Mouse (Mus musculus) heart, embryonic 15.5 days (tissue): ENCODE results near the gene Aldh3b3. TPM values are rescaled to one million over a fixed set of nuclear protein-coding genes. Genes with fewer than 3 reads are reported as not detected.
"Not testable (repeated sequence)": the region's sequence is repeated elsewhere in the genome, so short reads cannot be mapped to it uniquely, and the experiment has no call there.

Source experiments
- ATAC-seq: fragments of 200-750 bp; cut with Nextera tagmentation; replicated peaks from 2 replicates; pipeline ENCODE4 v1.8.0; 2017; ENCODE audit warnings: low read depth, moderate TSS enrichment; ENCODE audit not compliant: insufficient number of reproducible peaks, insufficient read depth, low FRiP score
- H3K27ac ChIP-seq: fragments of 300-500 bp; sonication (generic); 2 replicates; pipeline ENCODE4 v1.5.1; 2015; ENCODE audit warnings: mild to moderate bottlenecking, inconsistent platforms
- H3K27me3 ChIP-seq: fragments of 300-500 bp; sonication (generic); 2 replicates; pipeline ENCODE4 v1.6.1; 2015; ENCODE audit warnings: inconsistent platforms
- H3K36me3 ChIP-seq: fragments of 300-500 bp; sonication (generic); 2 replicates; pipeline ENCODE4 v1.6.1; 2015; ENCODE audit warnings: mild to moderate bottlenecking, inconsistent platforms
- H3K4me1 ChIP-seq: fragments of 300-500 bp; sonication (generic); replicated peaks from 2 replicates; pipeline ENCODE4 v1.6.1; 2015; ENCODE audit warnings: inconsistent platforms
- H3K4me2 ChIP-seq: fragments of 300-500 bp; sonication (generic); 2 replicates; pipeline ENCODE4 v1.6.1; 2015; ENCODE audit warnings: inconsistent platforms, mild to moderate bottlenecking, moderate library complexity
- H3K4me3 ChIP-seq: fragments of 300-500 bp; sonication (generic); 2 replicates; pipeline ENCODE4 v1.5.1; 2015; ENCODE audit warnings: mild to moderate bottlenecking, inconsistent platforms
- H3K9ac ChIP-seq: fragments of 300-500 bp; sonication (generic); 2 replicates; pipeline ENCODE4 v1.6.1; 2015; ENCODE audit warnings: mild to moderate bottlenecking, inconsistent platforms
- H3K9me3 ChIP-seq: fragments of 300-500 bp; sonication (generic); replicated peaks from 2 replicates; pipeline ENCODE4 v1.6.1; 2016; ENCODE audit warnings: inconsistent platforms
- WGBS: fragments of 180-500 bp; shearing (Covaris S2); methylation state at CpG from one replicate; pipeline ENCODE4 v1.1.7; 2015; ENCODE audit warnings: mixed read lengths; 5-methylcytosine and 5-hydroxymethylcytosine counted together
- polyA plus RNA-seq: library from polyadenylated mRNA; unstranded; fragments of >200 nt; fragmentation: Nextera tagmentation; extraction: Ambion mirVana; gene quantifications from 2 replicates; pipeline ENCODE4 v1.2.1, GENCODE M21; 2015

Aldh3b3 gene
- polyA plus RNA-seq, 1 experiment from 2014 or later, result not detected

DNA sequence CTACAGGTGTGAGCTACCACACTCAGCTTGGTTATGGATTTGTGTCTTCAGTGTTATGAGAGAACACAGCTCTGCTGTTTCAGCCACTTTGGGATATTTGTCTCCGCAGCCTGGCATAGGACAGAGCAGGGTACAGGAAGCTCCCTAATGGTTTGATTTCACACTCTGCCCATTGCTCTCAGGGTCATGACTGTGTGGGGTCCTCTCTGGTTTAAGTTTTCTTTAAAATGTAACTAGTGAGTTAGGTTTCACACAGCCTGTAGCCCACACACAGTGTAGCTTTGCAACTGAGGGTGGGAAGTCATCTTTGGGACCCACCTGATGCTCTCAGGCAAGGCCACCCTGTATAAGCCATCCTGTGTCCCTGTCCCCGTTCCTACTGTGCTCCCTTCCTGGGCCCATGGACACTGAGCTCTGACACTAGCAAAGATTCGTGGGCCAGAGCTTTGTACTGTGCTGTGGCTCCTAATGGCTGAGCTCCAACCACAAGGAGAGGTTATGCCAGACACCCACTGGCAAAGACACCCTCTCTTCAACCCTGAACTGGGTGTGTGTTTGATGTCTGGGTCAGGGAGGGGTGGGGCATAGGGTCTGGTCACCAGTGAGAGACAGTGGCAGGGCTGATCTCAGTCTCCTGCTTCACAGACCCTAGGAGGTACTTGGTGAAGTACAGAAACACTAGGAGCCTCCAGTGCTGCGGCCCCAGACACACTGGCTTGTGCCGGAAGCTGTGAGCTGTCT, 979 bp upstream of the Aldh3b3 start:
- not testable (repeated sequence) for H3K9ac ChIP-seq, H3K4me3 ChIP-seq, H3K9me3 ChIP-seq, H3K36me3 ChIP-seq, H3K4me2 ChIP-seq, H3K27ac ChIP-seq, ATAC-seq, H3K27me3 ChIP-seq, H3K4me1 ChIP-seq
- WGBS, result 81% methylated on average over 5 of the region's 5 CpGs

DNA sequence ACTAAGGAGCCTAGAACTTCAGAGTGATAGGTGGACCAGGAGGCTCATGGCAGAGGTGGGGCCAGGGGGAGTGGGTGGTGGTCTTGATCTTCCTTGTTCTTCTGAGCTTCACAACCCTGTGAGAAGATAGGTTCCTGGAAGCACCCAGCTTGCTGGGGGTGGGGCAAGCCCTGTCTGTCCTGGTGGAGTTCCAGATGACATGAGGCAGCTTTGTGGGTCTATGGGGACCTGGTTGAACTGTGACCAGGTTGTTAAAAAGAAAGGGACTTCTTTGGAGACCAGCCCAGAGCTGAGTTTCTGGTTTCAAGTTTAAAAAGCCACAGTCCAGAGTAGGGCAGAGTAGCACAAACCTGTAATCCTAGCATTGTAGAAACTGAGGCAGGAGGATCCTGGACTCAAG, 585 bp downstream of the Aldh3b3 start:
- no peaks in the 10 kb centered on the region for H3K36me3 ChIP-seq
- no peaks in the 10 kb centered on the region for H3K9me3 ChIP-seq
- H3K27me3 ChIP-seq, result no peaks in the 10 kb centered on the region
- H3K9ac ChIP-seq, result no peak overlapping the region
- ATAC-seq, result no peak
- no peak overlapping the region for H3K27ac ChIP-seq
- H3K4me3 ChIP-seq, result no peak overlapping the region
- H3K4me2 ChIP-seq, result no peak overlapping the region
- no peaks in the 10 kb centered on the region; the same call in 1 of the 2 replicates for H3K4me1 ChIP-seq

DNA sequence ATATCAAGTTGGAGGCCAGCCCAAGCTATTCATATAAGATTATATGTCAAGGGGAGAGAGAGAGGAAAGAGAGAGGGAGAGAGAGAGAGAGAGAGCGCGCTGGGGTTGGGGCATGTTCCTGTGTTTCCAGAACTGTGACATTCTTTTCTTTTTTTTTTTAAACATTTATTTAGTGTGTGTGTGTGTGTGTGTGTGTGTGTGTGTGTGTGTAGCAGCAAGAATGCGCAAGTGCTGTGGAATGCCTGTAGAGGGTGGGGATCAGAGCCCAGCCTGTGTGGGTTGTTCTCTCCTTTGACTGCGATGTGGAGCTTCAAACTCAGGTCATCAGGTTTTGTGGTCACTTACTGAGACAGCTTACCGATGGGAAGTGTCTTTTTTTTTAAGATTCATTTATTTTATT, 1.8 kb downstream of the Aldh3b3 start:
- H3K4me1 ChIP-seq, result no peaks in the 10 kb centered on the region; the same call in 1 of the 2 replicates
- no peak overlapping the region for H3K9ac ChIP-seq
- no peak overlapping the region for H3K4me3 ChIP-seq
- no peak for ATAC-seq
- no peak overlapping the region for H3K27ac ChIP-seq
- no peaks in the 10 kb centered on the region for H3K36me3 ChIP-seq
- WGBS, result 79% methylated on average over 5 of the region's 5 CpGs
- H3K4me2 ChIP-seq, result no peak overlapping the region
- H3K9me3 ChIP-seq, result no peaks in the 10 kb centered on the region
- no peaks in the 10 kb centered on the region for H3K27me3 ChIP-seq

DNA sequence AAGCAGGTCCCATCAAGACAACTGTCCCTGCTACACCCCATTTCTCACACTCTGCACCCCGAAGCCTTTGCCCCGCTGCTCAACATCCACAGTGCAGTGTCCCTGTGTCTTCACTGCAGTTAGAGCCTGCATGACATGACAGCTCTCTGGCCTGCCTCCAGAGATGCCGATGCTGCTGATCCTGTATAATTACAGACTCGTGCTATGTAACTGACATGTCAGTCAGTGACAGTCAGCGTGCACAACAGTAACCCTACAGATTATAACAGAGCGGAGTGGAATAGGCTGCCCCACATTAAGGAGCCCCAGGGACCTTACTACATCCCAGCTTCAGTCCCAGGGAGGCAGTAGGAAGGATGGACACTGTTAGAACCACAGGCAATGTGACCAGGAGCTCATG, 3.4 kb downstream of the Aldh3b3 start:
- not testable (repeated sequence) for H3K27me3 ChIP-seq, H3K36me3 ChIP-seq, H3K9me3 ChIP-seq, H3K4me3 ChIP-seq, H3K9ac ChIP-seq, H3K4me2 ChIP-seq, H3K4me1 ChIP-seq, H3K27ac ChIP-seq, ATAC-seq
- WGBS, result 63% methylated on average over 6 of the region's 6 CpGs

GRCm38 (mm10) chr19:3962469-3962868, 4.0 kb downstream of the Aldh3b3 start:
- no peak overlapping the region for H3K4me3 ChIP-seq
- no peak for ATAC-seq
- no peaks in the 10 kb centered on the region for H3K27me3 ChIP-seq
- WGBS, result 20% methylated on average over 2 of the region's 2 CpGs
- no peak overlapping the region for H3K27ac ChIP-seq
- no peaks in the 10 kb centered on the region; the same call in 1 of the 2 replicates for H3K4me1 ChIP-seq
- H3K9me3 ChIP-seq, result no peaks in the 10 kb centered on the region
- H3K9ac ChIP-seq, result no peak overlapping the region
- H3K36me3 ChIP-seq, result no peaks in the 10 kb centered on the region
- no peak overlapping the region for H3K4me2 ChIP-seq

- Histone ChIP-seq H3K9ac (no peak overlapping the region), H3K4me2 (no peak overlapping the region), H3K36me3 (no peaks in the 10 kb centered on the region), H3K4me1 (peaks cover 5% of the 10 kb centered on the region), H3K27ac (no peak overlapping the region), H3K4me3 (no peak overlapping the region), H3K27me3 (no peaks in the 10 kb centered on the region), H3K9me3 (no peaks in the 10 kb centered on the region)
- 62% methylated on average over 4 of the region's 4 CpGs for WGBS
- no peak for ATAC-seq
These were observed 5.6 kb downstream of the Aldh3b3 start for GRCm38 (mm10) chr19:3964030-3964429.

DNA sequence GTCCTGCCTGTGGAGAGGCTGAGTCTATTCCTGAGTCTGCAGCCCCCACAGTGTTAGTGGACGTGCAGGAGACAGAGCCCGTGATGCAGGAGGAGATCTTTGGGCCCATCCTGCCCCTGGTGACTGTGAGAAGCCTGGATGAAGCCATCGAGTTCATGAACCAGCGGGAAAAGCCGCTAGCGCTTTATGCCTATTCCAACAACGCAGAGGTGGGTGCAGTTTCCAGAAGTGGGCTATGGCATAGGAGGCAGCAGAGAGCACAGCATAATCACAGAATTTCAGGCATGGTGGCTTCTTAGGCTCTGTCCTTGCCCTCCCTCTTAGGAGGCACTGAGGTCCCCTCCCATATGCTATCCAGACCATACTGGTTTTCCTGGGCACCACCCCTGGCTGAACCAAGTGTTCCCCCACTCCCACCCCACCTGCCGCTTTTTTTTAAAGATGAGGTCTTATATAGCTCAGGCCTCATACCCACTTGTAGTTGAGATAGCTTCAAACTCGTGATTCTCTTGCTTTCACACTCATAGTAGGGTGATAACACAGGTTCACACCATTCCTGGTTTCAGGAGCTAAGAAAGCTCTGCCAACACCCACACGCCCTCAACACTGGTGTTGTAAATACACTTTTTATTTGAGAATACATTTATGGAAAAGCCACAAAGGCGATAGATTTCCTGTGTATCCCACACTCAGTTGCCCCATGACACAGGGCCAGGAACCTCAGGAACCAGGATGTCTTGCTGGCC, 8.1 kb downstream of the Aldh3b3 start:
- Histone ChIP-seq H3K4me3 (no peak overlapping the region), H3K27ac (no peak overlapping the region), H3K9ac (no peak overlapping the region), H3K9me3 (no peaks in the 10 kb centered on the region), H3K36me3 (no peaks in the 10 kb centered on the region), H3K27me3 (0 out of 2 replicates have a peak, but pooled peaks cover 2% of the 10 kb centered on the region), H3K4me2 (no peak overlapping the region), H3K4me1 (peaks cover 5% of the 10 kb centered on the region)
- ATAC-seq, result no peak
- WGBS, result 67% methylated on average over 11 of the region's 11 CpGs

- no peak overlapping the region for H3K4me3 ChIP-seq
- 0 out of 2 replicates have a peak, but pooled peaks cover 2% of the 10 kb centered on the region for H3K27me3 ChIP-seq
- H3K9me3 ChIP-seq, result no peaks in the 10 kb centered on the region
- no peak overlapping the region for H3K9ac ChIP-seq
- 33% methylated on average over 3 of the region's 3 CpGs for WGBS
- H3K4me2 ChIP-seq, result no peak overlapping the region
- H3K36me3 ChIP-seq, result no peaks in the 10 kb centered on the region
- no peak overlapping the region for H3K27ac ChIP-seq
- ATAC-seq, result no peak
- H3K4me1 ChIP-seq, result peaks cover 5% of the 10 kb centered on the region
These were observed 8.8 kb downstream of the Aldh3b3 start for GRCm38 (mm10) chr19:3967258-3967657.

DNA sequence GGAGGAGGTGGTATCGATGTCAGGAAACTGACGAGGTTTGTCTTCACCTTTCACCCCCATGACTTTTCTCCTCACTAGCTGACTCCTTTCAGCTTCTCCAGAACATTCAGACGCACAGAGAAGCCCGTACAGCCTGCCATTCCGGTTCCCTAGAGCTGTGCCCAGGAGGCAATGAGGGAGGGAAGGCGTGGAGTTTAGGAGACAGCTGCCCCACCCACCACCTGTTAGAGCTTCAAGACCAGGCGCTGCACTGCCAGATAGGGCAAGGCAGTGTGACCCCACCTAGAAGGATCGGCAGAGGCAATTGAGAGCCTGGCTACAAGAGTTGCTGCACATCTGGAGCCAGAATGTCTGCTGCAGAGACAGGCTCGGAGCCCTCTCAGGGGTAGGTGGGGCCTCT, 13.8 kb downstream of the Aldh3b3 start, which contains the start of gene Aldh3b2:
Gene Aldh3b2, plus strand, starts transcription at position 100 of the 400 bp plus-strand sequence.
- Histone ChIP-seq H3K9ac (no peak within 1 kb of the TSS), H3K27me3 (0 out of 2 replicates have a peak, but pooled peaks cover 2% of the 10 kb centered on the region), H3K27ac (no peak within 1 kb of the TSS), H3K4me2 (no peak within 1 kb of the TSS), H3K4me3 (no peak within 1 kb of the TSS), H3K36me3 (no peaks in the 10 kb centered on the region), H3K4me1 (peaks cover 5% of the 10 kb centered on the region), H3K9me3 (no peaks in the 10 kb centered on the region)
- 48% methylated on average over 9 of the region's 9 CpGs for WGBS
- no peak for ATAC-seq

DNA sequence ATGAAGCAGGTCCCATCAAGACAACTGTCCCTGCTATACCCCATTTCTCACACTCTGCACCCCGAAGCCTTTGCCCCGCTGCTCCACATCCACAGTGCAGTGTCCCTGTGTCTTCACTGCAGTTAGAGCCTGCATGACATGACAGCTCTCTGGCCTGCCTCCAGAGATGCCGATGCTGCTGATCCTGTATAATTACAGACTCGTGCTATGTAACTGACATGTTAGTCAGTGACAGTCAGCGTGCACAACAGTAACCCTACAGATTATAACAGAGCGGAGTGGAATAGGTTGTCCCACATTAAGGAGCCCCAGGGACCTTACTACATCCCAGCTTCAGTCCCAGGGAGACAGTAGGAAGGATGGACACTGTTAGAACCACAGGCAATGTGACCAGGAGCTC, 16.2 kb downstream of the Aldh3b3 start:
- not testable (repeated sequence) for H3K27ac ChIP-seq, ATAC-seq
- 61% methylated on average over 6 of the region's 6 CpGs for WGBS

GRCm38 (mm10) chr19:3975866-3976265, 17.4 kb downstream of the Aldh3b3 start:
- no peak overlapping the region for H3K4me2 ChIP-seq
- WGBS, result 72% methylated on average over 2 of the region's 2 CpGs
- peaks cover 5% of the 10 kb centered on the region; the same call in 1 of the 2 replicates for H3K27me3 ChIP-seq
- H3K4me1 ChIP-seq, result no peaks in the 10 kb centered on the region; the same call in 1 of the 2 replicates
- H3K9ac ChIP-seq, result no peak overlapping the region
- H3K27ac ChIP-seq, result no peak overlapping the region
- no peak overlapping the region for H3K4me3 ChIP-seq
- H3K9me3 ChIP-seq, result no peaks in the 10 kb centered on the region
- no peak for ATAC-seq
- H3K36me3 ChIP-seq, result no peaks in the 10 kb centered on the region

More for the DNA sequence above, 16.2 kb downstream of the Aldh3b3 start:
- H3K4me2 ChIP-seq, H3K4me3 ChIP-seq, H3K4me1 ChIP-seq, H3K36me3 ChIP-seq, H3K27me3 ChIP-seq, H3K9me3 ChIP-seq, H3K9ac ChIP-seq: not testable (repeated sequence)
